Mouse (Mus musculus): ENCODE data around the gene Srrd.

DNA sequence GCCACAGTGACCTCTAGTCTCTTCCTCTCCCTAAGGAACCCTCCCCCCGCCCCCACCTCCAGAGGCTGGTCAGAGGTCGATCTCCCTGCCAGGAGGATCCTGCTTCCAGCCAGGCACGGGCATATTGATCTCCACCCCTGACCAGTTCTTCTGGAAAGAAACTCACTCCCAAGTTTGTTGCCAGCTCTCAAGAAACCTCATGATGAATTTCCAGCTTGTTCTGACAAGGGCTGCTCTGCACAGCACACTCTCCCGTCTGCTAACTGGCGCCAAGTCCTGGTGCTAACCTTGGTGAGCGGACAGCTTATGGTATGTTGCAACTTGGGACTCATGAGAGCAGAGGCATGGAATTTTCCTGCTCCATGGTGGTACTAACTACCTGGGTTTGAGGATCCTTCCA lies 35.9 kb upstream of the Srrd start:
- TF ChIP-seq CTCF (conservative IDR thresholded peaks at IDR 0.05; ENCODE audit: low read length): no peak
- TF ChIP-seq POU5F1 (IDR thresholded peaks at IDR 0.05; ENCODE audit: borderline replicate concordance, low read length): no peak
- TF ChIP-seq NANOG (IDR thresholded peaks at IDR 0.05; ENCODE audit: borderline replicate concordance, low read length): no peak
